Mouse (Mus musculus): ENCODE results near the gene Ppig. TPM values are rescaled to one million over a fixed set of nuclear protein-coding genes. Genes with fewer than 3 reads are reported as not detected.
A peak's percentile ranks its signal among the peaks of the same experiment; 100 is the strongest.
"Not testable (repeated sequence)": the region's sequence is repeated elsewhere in the genome, so short reads cannot be mapped to it uniquely, and the experiment has no call there.

Gene Ppig
- total RNA-seq (2021), result 10 to 100 TPM; 66.3 to 66.9 TPM
- long read RNA-seq, full-length matches to known transcripts, result 26 of 41 reads
- long read RNA-seq, partial matches to known transcripts, result 3 of 41 reads
- long read RNA-seq, other reads (novel, unspliced or antisense), result 12 of 41 reads

DNA sequence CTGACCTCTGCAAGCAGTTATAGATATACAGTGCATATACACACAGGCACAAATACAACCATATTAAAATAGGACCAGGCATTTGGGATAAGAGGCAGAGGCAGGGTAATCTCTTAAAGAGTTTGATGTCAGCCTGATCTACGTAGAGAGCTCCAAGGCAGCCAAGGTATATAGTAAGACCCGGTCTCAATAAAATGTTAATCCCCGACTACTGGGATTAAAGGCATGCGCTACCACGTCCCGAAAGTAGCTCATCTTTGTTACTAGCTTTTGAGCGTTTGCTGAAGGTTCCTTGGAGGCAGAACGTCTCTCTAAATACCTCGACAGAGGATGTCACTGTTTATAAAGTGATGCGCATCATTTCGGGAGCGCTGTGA, at the start of gene Ppig:
Gene Ppig, plus strand, starts transcription at position 273 of the 377 bp plus-strand sequence.
- DNase-seq (ENCODE audit: low spot score in 2 of 2), result no peak

DNA sequence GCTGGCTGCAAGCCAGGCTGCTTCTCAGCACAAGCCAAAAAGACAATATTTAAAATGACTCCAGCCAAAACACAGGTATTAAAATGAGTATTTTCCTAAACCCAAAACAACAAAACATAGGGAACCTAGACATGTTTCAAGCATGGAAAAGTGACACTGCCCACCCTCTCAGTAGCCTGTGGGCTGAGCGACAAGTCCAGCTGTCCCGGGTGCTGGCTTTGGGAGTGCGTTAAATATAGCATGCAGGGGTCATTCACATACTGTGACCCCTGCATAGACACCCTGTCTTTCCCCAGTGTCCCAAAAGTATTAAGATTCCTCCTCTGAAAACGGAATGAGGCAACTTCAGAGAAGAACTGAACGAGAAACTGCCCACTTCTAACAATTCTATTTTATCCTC, 48.6 kb upstream of the Ppig start:
- DNase-seq (ENCODE audit: low spot score in 2 of 2), result no peak

DNA sequence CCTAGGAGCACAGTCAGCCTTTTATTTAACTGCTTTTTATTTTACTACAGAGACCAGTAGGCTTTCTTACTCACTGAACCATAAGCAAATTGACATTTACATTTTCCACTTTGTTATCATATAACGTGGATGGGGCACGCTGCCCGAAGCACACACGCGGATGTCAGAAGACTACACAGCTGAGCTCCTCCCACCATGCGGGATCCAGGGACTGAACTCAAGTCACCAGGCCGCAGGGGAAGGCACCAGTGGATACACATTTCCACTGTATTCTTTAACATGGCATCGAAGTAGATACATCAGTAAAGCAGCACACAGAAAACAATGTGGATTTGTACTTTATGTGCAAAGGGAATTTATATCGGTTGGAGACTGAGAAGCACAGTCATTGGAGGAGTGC, 47.1 kb upstream of the Ppig start:
- no peak for DNase-seq (ENCODE audit: low spot score in 2 of 2)

- no peak for DNase-seq (ENCODE audit: low spot score in 2 of 2)
Measured at GRCm38 (mm10) chr2:69676713-69677112, 45.6 kb upstream of the Ppig start.

DNA sequence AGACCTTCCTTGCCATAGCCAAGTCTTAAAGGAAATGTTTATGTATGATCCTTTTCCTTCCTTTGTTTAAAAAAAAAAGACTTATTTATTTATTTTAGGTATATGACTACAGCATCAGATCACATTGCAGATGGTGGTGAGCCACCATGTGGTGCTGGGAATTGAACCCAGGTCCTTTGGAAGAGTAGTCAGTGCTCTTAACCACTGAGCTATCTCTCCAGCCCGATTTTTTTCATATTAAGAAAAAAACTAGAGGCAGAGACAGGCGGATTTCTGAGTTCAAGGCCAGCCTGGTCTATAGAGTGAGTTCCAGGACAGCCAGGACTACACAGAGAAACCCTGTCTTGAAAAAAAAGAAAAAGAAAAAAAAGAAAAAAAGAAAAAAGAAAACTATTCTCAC, 45.1 kb upstream of the Ppig start:
- DNase-seq (ENCODE audit: low spot score in 2 of 2), result not testable (repeated sequence)

DNA sequence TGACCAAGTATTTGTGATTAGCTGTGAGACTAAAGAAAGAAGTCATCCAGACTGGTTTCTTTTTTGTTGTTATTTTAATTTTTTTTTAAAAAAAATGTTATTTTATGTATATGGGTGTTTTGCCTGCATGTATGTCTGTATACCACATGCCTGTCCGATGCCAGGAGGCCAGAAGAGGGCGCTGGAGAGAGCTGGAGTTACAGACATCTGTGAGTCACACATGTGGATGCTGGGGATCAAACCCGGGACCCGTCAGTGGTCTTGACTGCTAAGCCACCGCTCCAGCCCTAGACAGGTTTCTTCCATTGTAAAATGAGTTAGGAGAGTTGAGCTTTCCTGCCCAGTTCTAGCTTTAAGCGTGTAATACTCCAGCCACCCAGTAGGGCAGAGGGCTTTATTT, 42.4 kb upstream of the Ppig start:
- DNase-seq (ENCODE audit: low spot score in 2 of 2), result no peak

GRCm38 (mm10) chr2:69681931-69682330, 40.4 kb upstream of the Ppig start:
- DNase-seq (ENCODE audit: low spot score in 2 of 2), result no peak

DNA sequence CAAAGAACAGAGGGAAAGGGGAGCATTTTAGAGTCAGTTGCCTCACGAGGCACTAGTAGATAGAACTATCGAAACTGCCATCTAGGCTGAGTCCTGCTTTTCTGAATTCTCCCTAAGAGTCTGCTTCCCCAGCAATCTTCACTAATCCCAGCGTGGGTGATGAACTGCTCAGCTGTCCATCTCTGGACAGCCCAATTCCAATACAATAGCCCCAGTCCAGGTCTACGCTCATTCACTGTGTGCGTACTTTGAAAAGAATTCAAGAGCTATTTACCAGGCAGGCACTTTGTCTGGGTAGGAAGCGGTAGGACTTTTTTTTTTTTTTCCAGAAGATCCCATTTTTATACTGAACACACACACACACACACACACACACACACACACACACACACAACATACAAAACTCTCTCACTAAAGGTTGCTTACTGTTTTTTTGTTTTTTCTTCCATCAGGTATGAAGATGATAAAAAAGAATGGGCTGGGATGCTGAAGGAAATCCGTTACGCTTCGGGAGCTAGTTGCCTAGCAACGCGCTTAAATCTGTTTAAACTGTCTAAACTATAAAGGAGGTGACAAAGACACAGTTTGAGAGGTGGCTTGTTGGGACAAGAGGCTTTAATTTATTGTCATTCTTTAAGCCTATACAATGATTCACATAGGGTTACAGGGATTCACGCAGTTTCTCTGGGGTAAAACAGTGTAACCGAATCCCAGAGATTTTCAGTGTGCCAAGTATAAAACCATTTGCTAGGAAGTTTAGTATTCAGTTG, 39.1 kb upstream of the Ppig start:
- DNase-seq (ENCODE audit: low spot score in 2 of 2), result peak in 1 of 2 experiments; percentile 42

DNA sequence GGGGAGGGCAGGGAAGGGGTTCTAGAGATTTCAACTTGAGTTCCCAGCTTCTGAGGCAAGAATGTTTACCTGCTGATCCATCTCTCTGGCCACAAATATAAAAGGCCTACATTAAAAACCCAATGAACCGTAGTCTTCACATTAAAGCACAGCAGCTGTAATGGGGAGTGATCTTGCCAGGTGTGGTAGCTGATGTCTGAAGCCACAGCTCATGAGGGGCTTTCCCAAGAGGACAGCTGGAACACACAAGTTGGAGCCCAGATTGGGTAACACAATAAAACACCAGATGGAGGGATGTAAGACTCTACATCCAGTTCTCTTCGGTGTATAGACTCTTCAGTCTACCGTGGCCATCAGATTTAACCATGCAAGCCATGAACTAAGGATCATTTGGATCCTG, 37.9 kb upstream of the Ppig start:
- DNase-seq (ENCODE audit: low spot score in 2 of 2), result no peak

GRCm38 (mm10) chr2:69690214-69690613, 32.1 kb upstream of the Ppig start:
- DNase-seq (ENCODE audit: low spot score in 2 of 2), result no peak

- no peak for DNase-seq (ENCODE audit: low spot score in 2 of 2)
Measured at GRCm38 (mm10) chr2:69690843-69691242, 31.5 kb upstream of the Ppig start.

DNA sequence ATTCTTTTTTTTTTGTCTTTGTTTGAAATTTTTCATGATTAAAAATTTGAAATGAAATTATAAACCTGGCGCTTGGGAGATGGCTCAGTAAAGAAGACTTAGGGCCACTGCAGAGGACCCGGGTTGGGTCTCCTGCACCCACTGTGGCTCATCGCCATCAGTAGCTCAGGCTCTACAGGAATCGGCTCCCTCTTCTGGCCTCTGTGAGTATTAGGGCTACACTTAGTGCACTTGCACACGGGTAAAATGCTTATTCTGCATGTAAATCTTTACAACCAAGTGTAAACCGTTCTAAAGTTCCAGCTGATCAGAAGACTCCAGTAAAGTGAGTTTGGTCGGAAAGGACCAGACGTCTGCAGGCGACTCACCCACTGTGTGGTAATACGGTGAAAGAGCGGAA, 28.8 kb upstream of the Ppig start:
- DNase-seq (ENCODE audit: low spot score in 2 of 2), result no peak

- no peak for DNase-seq (ENCODE audit: low spot score in 2 of 2)
Measured at GRCm38 (mm10) chr2:69700446-69700845, 21.9 kb upstream of the Ppig start.

GRCm38 (mm10) chr2:69712171-69712570, 10.2 kb upstream of the Ppig start:
- peak in 1 of 2 experiments; percentile 52 for DNase-seq (ENCODE audit: low spot score in 2 of 2)

GRCm38 (mm10) chr2:69712981-69713625, 9.2 kb upstream of the Ppig start, which contains the start of gene Fastkd1:
Gene Fastkd1 (minus strand): TSS chr2:69713516.
- DNase-seq (ENCODE audit: low spot score in 2 of 2), result peak; percentile 86 to 95

- DNase-seq (ENCODE audit: low spot score in 2 of 2), result no peak
Measured at GRCm38 (mm10) chr2:69713626-69714014, 8.7 kb upstream of the Ppig start.

- DNase-seq (ENCODE audit: low spot score in 2 of 2), result no peak
Measured at GRCm38 (mm10) chr2:69714126-69714525, 8.2 kb upstream of the Ppig start.

DNA sequence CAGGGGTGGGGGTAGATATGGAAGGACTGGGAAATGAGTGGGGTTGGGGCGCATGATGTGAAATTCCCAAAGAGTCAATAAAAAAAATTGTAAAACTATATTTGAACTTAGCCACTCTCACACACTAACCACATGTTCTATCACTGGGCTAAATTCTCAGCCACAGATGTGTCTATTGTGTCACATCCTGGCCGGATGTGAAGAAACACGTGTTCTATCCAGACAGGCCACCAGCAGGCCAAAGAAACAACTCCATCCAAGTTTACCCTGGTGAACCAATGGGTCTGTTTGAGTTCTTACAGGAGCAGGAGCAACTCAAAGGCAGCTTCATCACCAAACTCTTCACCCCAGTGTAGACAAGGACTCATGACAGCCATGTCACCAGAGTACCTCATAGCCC, 5.9 kb upstream of the Ppig start:
- no peak for DNase-seq (ENCODE audit: low spot score in 2 of 2)

GRCm38 (mm10) chr2:69719121-69719520, 3.2 kb upstream of the Ppig start:
- no peak for DNase-seq (ENCODE audit: low spot score in 2 of 2)

DNA sequence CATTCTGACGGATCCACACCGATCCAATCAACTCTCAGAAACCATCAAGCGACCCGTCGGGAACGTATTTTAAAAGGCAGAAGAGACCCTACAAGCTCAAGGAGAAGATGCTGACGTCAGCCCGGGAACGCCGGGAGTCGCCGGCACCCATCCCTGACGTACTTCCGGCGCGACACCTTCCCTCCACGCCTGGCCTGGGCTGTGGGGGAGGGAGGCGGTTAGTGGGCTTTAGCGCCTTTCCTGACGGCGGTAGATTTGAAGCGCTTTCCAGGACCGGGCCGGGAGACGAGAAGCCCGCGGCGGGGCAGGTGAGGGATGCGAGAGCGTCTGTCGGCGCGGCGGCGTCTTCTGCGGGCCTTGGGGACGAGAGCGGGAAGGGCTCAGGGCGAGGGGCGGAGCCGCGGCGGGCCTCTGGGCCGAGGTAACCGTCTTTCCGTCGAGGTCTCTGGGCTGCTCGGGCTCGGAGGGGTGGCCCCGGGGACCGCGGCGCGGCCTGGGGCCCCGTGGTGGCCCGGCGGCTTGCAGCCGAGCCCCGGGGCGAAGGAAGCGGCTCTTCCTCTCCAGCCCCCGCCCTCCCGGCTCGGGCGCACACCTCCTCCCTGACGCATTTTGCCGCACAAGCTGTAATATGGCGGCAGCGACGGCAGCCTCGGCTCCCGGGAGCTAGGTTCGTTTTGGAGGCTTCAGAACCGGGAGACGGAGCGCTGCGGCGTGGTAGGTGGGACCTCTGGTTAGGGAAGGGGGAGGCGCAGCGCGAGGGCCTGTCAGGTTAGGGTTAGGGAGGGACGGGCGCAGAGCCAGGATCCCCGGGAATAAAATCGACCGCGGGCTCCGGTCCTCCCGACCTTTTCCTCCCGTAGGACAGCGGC, 539 bp downstream of the Ppig start:
- DNase-seq (ENCODE audit: low spot score in 2 of 2), result peak; percentile 89 to 96

DNA sequence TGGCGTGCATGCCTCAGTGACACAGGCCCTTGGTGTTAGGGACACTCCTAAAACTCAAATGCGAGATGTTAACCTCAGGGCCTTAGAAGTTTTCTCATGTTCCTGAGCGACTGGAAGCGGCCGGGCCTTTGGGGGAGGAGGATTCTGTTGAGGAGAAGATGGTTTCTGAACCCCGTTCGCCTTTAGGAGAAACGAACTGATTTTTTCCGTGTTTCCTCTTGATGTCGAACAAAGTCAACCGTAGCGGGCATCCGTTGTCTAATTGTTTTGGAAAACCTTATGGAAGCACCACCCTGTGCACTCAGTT, 1.1 kb downstream of the Ppig start:
- DNase-seq (ENCODE audit: low spot score in 2 of 2), result no peak

GRCm38 (mm10) chr2:69745091-69745490, 22.7 kb downstream of the Ppig start:
- DNase-seq (ENCODE audit: low spot score in 2 of 2), result no peak
